Mouse (Mus musculus) brain, embryonic 14.5 days (tissue): ENCODE measurements around the gene Fbxo21.

Experiments
- CTCF ChIP-seq: fragments of 200-500 bp; IDR thresholded peaks from 2 replicates; pipeline ENCODE4 v1.5.1; 2012; ENCODE audit warnings: inconsistent platforms, mild to moderate bottlenecking, moderate library complexity, borderline replicate concordance; ENCODE audit not compliant: insufficient read depth, insufficient read length; ENCODE audit errors: extremely low read depth
- POLR2A ChIP-seq: fragments of 200-500 bp; IDR thresholded peaks from 2 replicates; pipeline ENCODE4 v1.6.1; 2012; ENCODE audit warnings: mild to moderate bottlenecking, inconsistent platforms, borderline replicate concordance; ENCODE audit not compliant: poor library complexity, insufficient read depth, insufficient read length, severe bottlenecking; ENCODE audit errors: extremely low read depth

GRCm38 (mm10) chr5:118048928-118049327, 72.4 kb downstream of the Fbxo21 start:
- TF ChIP-seq CTCF (no peak), POLR2A (no peak)
